Mouse (Mus musculus) cortical plate, adult 2 months (tissue): ENCODE results near the gene Got1.

ENCODE experiments used
- CTCF ChIP-seq: fragments of 200-500 bp; IDR thresholded peaks from 2 replicates; pipeline ENCODE4 v1.5.1; 2011; ENCODE audit warnings: mild to moderate bottlenecking, control low read depth, low read length; ENCODE audit not compliant: insufficient read depth; ENCODE audit errors: extremely low read depth
- POLR2A ChIP-seq: fragments of 200-500 bp; IDR thresholded peaks from 2 replicates; pipeline ENCODE4 v1.6.1; 2011; ENCODE audit warnings: mild to moderate bottlenecking, low read length, control low read depth; ENCODE audit not compliant: insufficient read depth; ENCODE audit errors: extremely low read depth

DNA sequence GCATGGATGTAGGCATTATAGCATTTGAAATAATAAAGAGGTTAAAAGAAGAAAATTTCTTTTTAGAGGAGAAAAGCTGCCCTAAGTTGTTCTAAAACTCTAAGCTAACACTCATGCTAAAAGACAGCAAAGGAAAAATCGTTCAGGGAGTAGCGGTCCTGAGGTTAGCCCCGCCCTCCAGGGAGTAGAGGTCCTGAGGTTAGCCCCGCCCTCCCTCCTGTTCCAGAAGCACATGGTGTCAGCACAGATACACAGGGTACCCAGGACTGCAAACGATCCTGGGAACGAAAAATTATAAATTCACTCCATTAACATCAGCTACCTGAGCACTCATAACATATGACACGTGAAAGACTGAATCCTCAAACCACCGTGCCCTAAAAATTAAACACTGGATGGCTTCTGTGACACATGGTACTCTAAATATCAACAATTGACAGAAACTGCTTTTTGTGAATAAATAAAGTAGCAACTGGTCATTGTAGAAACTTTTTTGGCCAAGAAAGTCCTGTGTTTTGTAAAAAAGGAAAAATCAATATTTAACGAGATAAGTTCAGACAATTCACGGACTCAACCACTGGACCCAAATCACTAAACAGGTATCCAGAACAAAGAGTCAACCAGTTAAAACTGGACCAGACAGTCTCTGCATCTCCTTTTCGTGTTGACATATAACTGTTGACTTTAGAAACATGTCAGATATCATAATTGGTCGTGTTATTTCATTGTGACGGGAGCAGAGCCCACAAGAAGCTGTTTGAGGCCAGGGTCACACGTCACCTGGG, 13.8 kb downstream of the Got1 start:
- no peak for TF ChIP-seq POLR2A
- TF ChIP-seq CTCF: no peak
